Mouse (Mus musculus) thymus, postnatal 4 days (tissue): ENCODE measurements around the gene Tmem179.

Experiments used
- DNase-seq: peaks from one replicate; pipeline ENCODE4 v3.0.0; 2021

Tmem179 gene

GRCm38 (mm10) chr12:112533758-112534157 is 17.2 kb upstream of the Tmem179 start:
- DNase-seq: no peak

- DNase-seq: no peak
Measured at GRCm38 (mm10) chr12:112518105-112518504, 1.6 kb upstream of the Tmem179 start.

GRCm38 (mm10) chr12:112514897-112515296 is 1.6 kb downstream of the Tmem179 start:
- peak; percentile 27 for DNase-seq

GRCm38 (mm10) chr12:112510733-112511372 is 5.7 kb downstream of the Tmem179 start:
- peak; percentile 63 for DNase-seq

GRCm38 (mm10) chr12:112510365-112510732 is 6.2 kb downstream of the Tmem179 start:
- DNase-seq: no peak

GRCm38 (mm10) chr12:112507984-112508383 is 8.6 kb downstream of the Tmem179 start:
- DNase-seq: no peak

GRCm38 (mm10) chr12:112507264-112507663 is 9.3 kb downstream of the Tmem179 start:
- no peak for DNase-seq

GRCm38 (mm10) chr12:112506267-112506666 is 10.3 kb downstream of the Tmem179 start:
- no peak for DNase-seq

- DNase-seq: no peak
Measured at GRCm38 (mm10) chr12:112503003-112503771, 13.4 kb downstream of the Tmem179 start.

- DNase-seq: peak; percentile 68
Measured at GRCm38 (mm10) chr12:112498683-112499082, 17.9 kb downstream of the Tmem179 start.

- DNase-seq: no peak
Measured at GRCm38 (mm10) chr12:112497731-112498130, 18.8 kb downstream of the Tmem179 start.

GRCm38 (mm10) chr12:112496136-112496535 is 20.4 kb downstream of the Tmem179 start:
- no peak for DNase-seq

GRCm38 (mm10) chr12:112490444-112490939 is 26.1 kb downstream of the Tmem179 start:
- DNase-seq: no peak

GRCm38 (mm10) chr12:112489535-112489934 is 27.0 kb downstream of the Tmem179 start:
- DNase-seq: no peak

GRCm38 (mm10) chr12:112489134-112489533 is 27.4 kb downstream of the Tmem179 start, which contains the start of gene A530016L24Rik:
Gene A530016L24Rik (plus strand): TSS chr12:112489448.
- no peak for DNase-seq

- peak; percentile 89 for DNase-seq
Measured at GRCm38 (mm10) chr12:112473777-112474176, 42.8 kb downstream of the Tmem179 start.

GRCm38 (mm10) chr12:112470216-112470615 is 46.3 kb downstream of the Tmem179 start:
- DNase-seq: no peak

GRCm38 (mm10) chr12:112469393-112469792 is 47.2 kb downstream of the Tmem179 start:
- DNase-seq: no peak

GRCm38 (mm10) chr12:112467387-112467786 is 49.2 kb downstream of the Tmem179 start:
- DNase-seq: no peak

- no peak for DNase-seq
Measured at GRCm38 (mm10) chr12:112465928-112466327, 50.6 kb downstream of the Tmem179 start.

- DNase-seq: no peak
Measured at GRCm38 (mm10) chr12:112464516-112464915, 52.0 kb downstream of the Tmem179 start.

- no peak for DNase-seq
Measured at GRCm38 (mm10) chr12:112463750-112464444, 52.6 kb downstream of the Tmem179 start.

- DNase-seq: peak; percentile 40
Measured at GRCm38 (mm10) chr12:112463209-112463608, 53.3 kb downstream of the Tmem179 start.
